Mouse (Mus musculus): ENCODE results near the gene Gm9573. TPM values are rescaled to one million over a fixed set of nuclear protein-coding genes. Genes with fewer than 3 reads are reported as not detected.

Gene Gm9573
- polyA plus RNA-seq, 1 experiment = not detected

DNA sequence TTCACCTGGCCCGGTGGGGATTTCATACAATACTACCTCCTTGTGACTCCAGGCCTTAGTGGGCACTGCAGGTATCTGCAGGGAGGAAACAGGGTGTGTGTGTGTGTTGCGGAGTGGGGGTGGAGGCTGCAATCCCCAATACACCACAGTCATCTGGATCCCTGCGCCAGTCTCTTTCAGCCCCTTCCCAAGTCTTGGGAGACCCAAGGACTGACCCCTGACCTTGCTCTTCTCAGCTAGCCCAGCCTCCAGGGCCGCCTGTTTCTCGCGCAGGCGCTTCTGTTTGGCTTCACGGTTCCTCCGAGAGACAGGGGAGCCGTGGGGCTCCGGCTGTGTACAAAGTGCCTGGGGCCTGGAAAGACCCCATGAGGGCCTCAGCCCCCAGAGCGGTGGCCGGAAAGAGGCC, 40.4 kb upstream of the Gm9573 start:
- DNase-seq (ENCODE audit: low read depth in 1 of 2, low spot score in 2 of 2) = no peak
- H3K27me3 ChIP-seq (ENCODE audit: control insufficient read depth, insufficient read depth, low read length) = no peaks in the 10 kb centered on the region
- 0 out of 2 replicates have a peak, but pooled peaks cover 2% of the 10 kb centered on the region for H3K4me1 ChIP-seq (ENCODE audit: control insufficient read depth, insufficient read depth, insufficient read length)
- TF ChIP-seq CTCF (IDR thresholded peaks at IDR 0.05; ENCODE audit: extremely low read depth, insufficient read depth, insufficient read length, insufficient replicate concordance) = no peak
- no peak for TF ChIP-seq POLR2A (IDR thresholded peaks at IDR 0.05; ENCODE audit: low read depth, low read length)
- H3K4me3 ChIP-seq (ENCODE audit: extremely low read depth, insufficient read depth, insufficient read length) = peak overlapping the region; percentile 74
- 3% methylated on average over 13 of the region's 13 CpGs for WGBS
- peak overlapping the region; percentile 51 for H3K27ac ChIP-seq (ENCODE audit: insufficient read depth, low read length)
- H3K36me3 ChIP-seq (ENCODE audit: control insufficient read depth, insufficient read depth, low read length) = peaks cover 6% of the 10 kb centered on the region

DNA sequence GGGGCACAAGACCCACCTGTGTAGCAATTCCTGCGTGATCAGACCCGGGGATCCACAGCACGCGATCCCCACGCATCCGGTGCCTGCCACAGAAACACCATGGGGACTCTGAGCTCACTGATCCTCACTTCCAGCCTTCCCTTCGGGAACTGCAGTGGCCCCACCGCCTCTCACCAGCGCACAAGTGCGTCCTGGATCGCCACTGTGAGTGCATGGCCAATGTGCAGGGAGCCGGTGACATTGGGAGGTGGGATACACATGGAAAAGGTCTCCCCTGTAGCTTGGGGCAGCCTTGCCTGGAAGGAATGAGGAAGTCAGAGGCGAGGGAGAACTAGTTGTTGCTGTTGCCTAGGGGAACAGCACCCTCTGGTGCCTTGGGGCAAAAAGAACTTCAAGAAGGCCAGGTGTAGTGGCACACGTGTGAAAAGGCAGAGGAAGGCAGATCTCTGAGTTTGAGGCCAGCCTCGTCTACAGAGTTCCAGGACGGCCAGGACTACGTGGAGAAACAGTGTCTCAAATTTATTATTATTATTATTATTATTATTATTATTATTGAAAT, 39.6 kb upstream of the Gm9573 start:
- TF ChIP-seq CTCF (IDR thresholded peaks at IDR 0.05; ENCODE audit: extremely low read depth, insufficient read depth, insufficient read length, insufficient replicate concordance) (peak; percentile 27; the same call in 1 of the 2 replicates), POLR2A (IDR thresholded peaks at IDR 0.05; ENCODE audit: low read depth, low read length) (no peak)
- Histone ChIP-seq H3K4me1 (ENCODE audit: control insufficient read depth, insufficient read depth, insufficient read length) (0 out of 2 replicates have a peak, but pooled peaks cover 2% of the 10 kb centered on the region), H3K27ac (ENCODE audit: insufficient read depth, low read length) (no peak overlapping the region), H3K27me3 (ENCODE audit: control insufficient read depth, insufficient read depth, low read length) (no peaks in the 10 kb centered on the region), H3K4me3 (ENCODE audit: extremely low read depth, insufficient read depth, insufficient read length) (no peak overlapping the region), H3K36me3 (ENCODE audit: control insufficient read depth, insufficient read depth, low read length) (peaks cover 13% of the 10 kb centered on the region)
- DNase-seq (ENCODE audit: low read depth in 1 of 2, low spot score in 2 of 2) = peak; percentile 18 to 31
- 79% methylated on average over 17 of the region's 17 CpGs for WGBS

DNA sequence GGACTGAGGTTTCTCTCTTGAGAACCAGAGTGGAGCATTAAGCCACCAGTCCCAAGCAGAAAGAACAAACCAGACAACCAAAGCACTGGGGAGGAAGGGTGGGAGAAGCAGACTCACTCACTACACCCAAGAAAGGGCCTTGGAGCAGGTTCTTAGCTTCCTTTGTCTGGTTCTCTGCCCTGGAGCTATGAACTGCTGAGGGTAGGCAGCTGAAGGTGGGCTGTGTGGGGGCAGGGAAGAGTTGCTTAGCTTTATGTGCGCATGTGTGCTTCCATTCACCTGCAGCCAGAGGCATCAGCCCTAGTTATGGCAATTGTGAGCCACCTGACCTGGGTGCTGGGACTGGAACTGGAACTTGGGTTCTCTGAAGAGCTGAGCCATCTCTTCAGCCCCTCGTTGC, 26.6 kb upstream of the Gm9573 start:
- 83% methylated on average over 2 of the region's 2 CpGs for WGBS
- Histone ChIP-seq H3K27ac (ENCODE audit: insufficient read depth, low read length) (no peak overlapping the region), H3K36me3 (ENCODE audit: control insufficient read depth, insufficient read depth, low read length) (peaks cover 19% of the 10 kb centered on the region), H3K27me3 (ENCODE audit: control insufficient read depth, insufficient read depth, low read length) (no peaks in the 10 kb centered on the region), H3K4me1 (ENCODE audit: control insufficient read depth, insufficient read depth, insufficient read length) (no peaks in the 10 kb centered on the region), H3K4me3 (ENCODE audit: extremely low read depth, insufficient read depth, insufficient read length) (no peak overlapping the region)
- DNase-seq (ENCODE audit: low read depth in 1 of 2, low spot score in 2 of 2) = no peak
- TF ChIP-seq POLR2A (IDR thresholded peaks at IDR 0.05; ENCODE audit: low read depth, low read length) (no peak), CTCF (IDR thresholded peaks at IDR 0.05; ENCODE audit: extremely low read depth, insufficient read depth, insufficient read length, insufficient replicate concordance) (no peak)

DNA sequence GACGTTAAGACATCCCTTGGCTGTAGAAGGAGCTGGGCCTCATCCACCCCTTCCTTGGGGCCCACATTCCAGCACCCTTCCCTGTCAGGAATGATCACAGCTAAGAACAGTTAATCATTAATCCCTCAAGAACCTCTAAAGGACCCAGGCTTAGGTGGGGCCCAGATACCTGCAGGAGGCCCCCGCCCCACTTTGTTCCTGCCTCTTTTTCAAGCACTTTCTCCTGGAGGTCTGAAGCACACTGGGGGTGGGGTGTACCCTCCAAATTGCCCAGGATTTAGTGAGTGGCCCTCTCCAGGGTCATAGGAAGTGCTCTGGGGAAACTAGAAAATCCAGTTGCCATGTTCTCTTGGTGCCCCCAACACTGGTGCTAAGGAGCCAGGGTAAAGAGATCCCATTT, 23.0 kb upstream of the Gm9573 start:
- no peak for TF ChIP-seq POLR2A (IDR thresholded peaks at IDR 0.05; ENCODE audit: low read depth, low read length)
- TF ChIP-seq CTCF (IDR thresholded peaks at IDR 0.05; ENCODE audit: extremely low read depth, insufficient read depth, insufficient read length, insufficient replicate concordance) = no peak
- no peaks in the 10 kb centered on the region for H3K36me3 ChIP-seq (ENCODE audit: control insufficient read depth, insufficient read depth, low read length)
- H3K27ac ChIP-seq (ENCODE audit: insufficient read depth, low read length) = no peak overlapping the region
- WGBS = 78% methylated on average over 2 of the region's 2 CpGs
- no peaks in the 10 kb centered on the region for H3K4me1 ChIP-seq (ENCODE audit: control insufficient read depth, insufficient read depth, insufficient read length)
- H3K27me3 ChIP-seq (ENCODE audit: control insufficient read depth, insufficient read depth, low read length) = no peaks in the 10 kb centered on the region
- H3K4me3 ChIP-seq (ENCODE audit: extremely low read depth, insufficient read depth, insufficient read length) = no peak overlapping the region
- no peak for DNase-seq (ENCODE audit: low read depth in 1 of 2, low spot score in 2 of 2)

DNA sequence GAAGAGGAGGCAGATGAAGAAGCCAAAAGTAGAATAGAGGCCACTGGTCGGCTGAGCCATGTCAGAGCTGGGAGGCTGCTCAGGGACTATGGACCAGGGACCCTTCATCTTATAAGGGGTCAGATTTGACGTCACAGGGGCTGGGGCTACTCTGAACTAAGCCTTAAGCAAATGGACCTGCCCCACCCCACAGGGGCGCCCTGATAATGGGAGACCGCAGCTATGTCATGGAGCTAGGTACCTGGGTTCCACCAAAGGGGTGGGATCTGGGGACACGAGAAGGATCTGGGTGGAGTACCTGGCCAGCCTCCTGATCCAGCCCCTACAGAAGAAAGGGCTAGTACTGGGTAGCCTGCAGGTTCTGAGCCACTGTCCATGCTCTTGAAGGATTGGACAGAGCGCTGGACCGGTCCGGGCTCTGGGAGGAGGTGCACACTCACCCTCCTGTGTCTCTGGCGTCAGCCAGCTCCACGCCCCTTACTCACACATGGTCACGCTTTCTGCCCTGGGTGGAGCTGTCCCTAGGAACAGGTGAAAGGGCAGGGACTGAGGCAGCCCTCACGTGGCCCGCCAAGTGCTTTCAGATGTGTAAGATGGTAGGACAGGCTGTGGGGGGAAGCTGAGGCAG, 17.3 kb upstream of the Gm9573 start, which contains the start of gene Mucl3:
Gene Mucl3 (minus strand): TSS at position 87 of the 628 bp plus-strand sequence.
- DNase-seq (ENCODE audit: low read depth in 1 of 2, low spot score in 2 of 2) = no peak
- Histone ChIP-seq H3K27ac (ENCODE audit: insufficient read depth, low read length) (no peak within 1 kb of the TSS), H3K4me1 (ENCODE audit: control insufficient read depth, insufficient read depth, insufficient read length) (no peaks in the 10 kb centered on the region), H3K27me3 (ENCODE audit: control insufficient read depth, insufficient read depth, low read length) (0 out of 2 replicates have a peak, but pooled peaks cover 1% of the 10 kb centered on the region), H3K4me3 (ENCODE audit: extremely low read depth, insufficient read depth, insufficient read length) (no peak within 1 kb of the TSS), H3K36me3 (ENCODE audit: control insufficient read depth, insufficient read depth, low read length) (no peaks in the 10 kb centered on the region)
- WGBS = 74% methylated on average over 13 of the region's 13 CpGs
- no peak for TF ChIP-seq CTCF (IDR thresholded peaks at IDR 0.05; ENCODE audit: extremely low read depth, insufficient read depth, insufficient read length, insufficient replicate concordance)
- TF ChIP-seq POLR2A (IDR thresholded peaks at IDR 0.05; ENCODE audit: low read depth, low read length) = no peak

DNA sequence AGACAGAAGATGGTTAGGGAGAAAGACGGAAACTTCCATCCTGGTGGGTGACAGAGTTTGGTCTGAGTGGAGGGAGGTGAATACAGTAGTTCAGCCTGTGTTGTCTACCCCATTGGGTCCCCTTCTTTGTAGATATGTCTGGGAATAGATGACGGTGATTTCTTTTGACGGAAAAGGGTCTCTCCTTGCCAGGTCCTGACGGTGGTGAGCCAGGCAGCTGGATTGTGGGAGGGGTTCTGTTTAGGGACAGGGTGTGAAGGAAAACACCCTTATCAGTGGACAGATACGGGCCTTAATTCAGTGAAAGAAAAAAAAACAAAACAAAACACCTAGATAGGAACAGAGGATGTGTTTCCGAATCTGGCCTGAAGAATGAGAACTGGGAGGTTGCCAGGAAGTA, 12.9 kb upstream of the Gm9573 start:
- Histone ChIP-seq H3K4me1 (ENCODE audit: control insufficient read depth, insufficient read depth, insufficient read length) (no peaks in the 10 kb centered on the region), H3K36me3 (ENCODE audit: control insufficient read depth, insufficient read depth, low read length) (no peaks in the 10 kb centered on the region), H3K27ac (ENCODE audit: insufficient read depth, low read length) (no peak overlapping the region), H3K27me3 (ENCODE audit: control insufficient read depth, insufficient read depth, low read length) (0 out of 2 replicates have a peak, but pooled peaks cover 1% of the 10 kb centered on the region), H3K4me3 (ENCODE audit: extremely low read depth, insufficient read depth, insufficient read length) (no peak overlapping the region)
- TF ChIP-seq CTCF (IDR thresholded peaks at IDR 0.05; ENCODE audit: extremely low read depth, insufficient read depth, insufficient read length, insufficient replicate concordance) (no peak), POLR2A (IDR thresholded peaks at IDR 0.05; ENCODE audit: low read depth, low read length) (no peak)
- no peak for DNase-seq (ENCODE audit: low read depth in 1 of 2, low spot score in 2 of 2)
- 75% methylated on average over 6 of the region's 6 CpGs for WGBS

Data from spleen, adult 2 months (tissue).